Mouse (Mus musculus): ENCODE measurements around the gene Nckap5l. TPM values are rescaled to one million over a fixed set of nuclear protein-coding genes. Genes with fewer than 3 reads are reported as not detected.

The Nckap5l gene
- 11.0 and 11.3 TPM in 2 replicates for polyA plus RNA-seq (2016; fragmentation: Nextera tagmentation; extraction: Ambion mirVana)

DNA sequence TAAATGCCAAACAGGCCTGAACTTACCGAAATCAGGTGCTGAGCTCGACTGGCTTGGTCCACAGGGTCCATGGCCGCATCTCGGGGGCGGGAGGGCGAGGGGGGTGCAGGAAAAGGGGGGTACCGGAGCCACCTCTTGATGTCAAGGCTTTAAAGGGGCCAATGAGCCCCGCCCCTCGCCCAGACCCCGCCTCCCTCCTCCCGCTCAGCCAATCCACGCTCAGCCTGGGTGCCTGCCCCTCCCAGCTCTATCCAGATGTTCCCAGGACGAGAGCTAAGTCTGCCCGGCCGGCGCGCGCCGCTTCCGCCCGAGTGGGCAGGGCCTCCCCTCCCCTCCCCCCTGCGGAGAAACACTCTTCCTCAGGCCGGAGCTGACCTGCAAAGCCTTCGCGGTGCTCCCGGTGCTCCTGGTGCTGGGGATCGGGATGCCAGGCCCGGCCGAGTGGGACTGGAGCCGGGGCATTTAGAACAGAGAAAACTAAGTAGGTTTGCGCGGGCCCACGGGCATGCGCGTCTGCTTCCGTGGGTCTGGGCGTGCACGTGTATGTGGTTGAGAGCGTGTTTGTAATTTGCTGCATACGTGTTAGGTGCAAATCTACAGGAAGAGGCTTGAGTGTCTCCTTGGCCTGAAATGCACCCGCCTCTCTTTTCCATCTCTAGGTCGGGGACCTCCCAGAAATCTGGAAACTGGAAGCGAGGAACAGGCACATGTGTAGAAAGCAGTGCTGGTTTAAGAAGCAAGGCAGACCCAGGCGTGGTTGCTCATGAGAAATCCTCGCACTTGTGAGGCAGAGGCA lies at the start of gene Nckap5l:
Gene Nckap5l (minus strand): TSS at position 143 of the 796 bp plus-strand sequence.
- Histone ChIP-seq H3K27ac (replicated peaks) (peak within 1 kb of the TSS; percentile 94), H3K9me3 (replicated peaks) (no peaks in the 10 kb centered on the region), H3K36me3 (peaks cover 27% of the 10 kb centered on the region), H3K4me3 (peak within 1 kb of the TSS; percentile 95), H3K4me1 (peaks cover 45% of the 10 kb centered on the region), H3K27me3 (ENCODE audit: low read depth, poor library complexity, severe bottlenecking) (no peaks in the 10 kb centered on the region)
- DNase-seq (ENCODE audit: low spot score) = peak; percentile 97
- under 1% methylated on average over 45 of the region's 45 CpGs for WGBS

GRCm38 (mm10) chr15:99505324-99506095 lies 48.0 kb upstream of the Nckap5l start:
- no peaks in the 10 kb centered on the region for H3K36me3 ChIP-seq
- H3K4me3 ChIP-seq = no peak overlapping the region
- peaks cover 40% of the 10 kb centered on the region for H3K4me1 ChIP-seq
- peak overlapping the region; percentile 33; the same call in 1 of the 2 replicates for H3K27ac ChIP-seq (replicated peaks)
- no peaks in the 10 kb centered on the region for H3K9me3 ChIP-seq (replicated peaks)
- WGBS = 84% methylated on average over 15 of the region's 15 CpGs
- no peak for DNase-seq (ENCODE audit: low spot score)
- 0 out of 2 replicates have a peak, but pooled peaks cover 12% of the 10 kb centered on the region for H3K27me3 ChIP-seq (ENCODE audit: low read depth, poor library complexity, severe bottlenecking)

DNA sequence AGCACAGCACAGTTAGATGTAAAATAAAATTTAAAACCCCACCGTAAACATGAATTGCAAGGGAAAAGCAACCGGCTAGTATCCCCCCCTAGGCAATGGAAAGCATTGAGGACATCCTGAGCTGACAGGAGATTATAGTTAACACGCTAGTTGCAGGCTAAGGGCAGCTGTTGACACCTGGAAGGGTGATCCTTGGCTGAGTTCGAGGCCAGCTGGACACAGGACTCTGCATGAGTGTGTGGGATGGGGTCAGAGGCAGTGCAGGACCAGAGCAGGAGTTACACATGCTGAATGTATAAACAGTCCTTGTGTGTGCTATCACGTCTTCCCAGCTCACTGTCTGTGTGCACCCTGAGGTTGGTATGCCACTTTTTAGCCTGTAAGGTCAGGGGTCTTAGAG lies 45.7 kb upstream of the Nckap5l start:
- Histone ChIP-seq H3K27ac (replicated peaks) (no peak overlapping the region), H3K9me3 (replicated peaks) (no peaks in the 10 kb centered on the region), H3K4me1 (peaks cover 46% of the 10 kb centered on the region), H3K27me3 (ENCODE audit: low read depth, poor library complexity, severe bottlenecking) (peaks cover 27% of the 10 kb centered on the region; the same call in 1 of the 2 replicates), H3K36me3 (no peaks in the 10 kb centered on the region), H3K4me3 (no peak overlapping the region)
- no peak for DNase-seq (ENCODE audit: low spot score)
- 84% methylated on average over 5 of the region's 5 CpGs for WGBS

- no peak for DNase-seq (ENCODE audit: low spot score)
- H3K4me3 ChIP-seq = no peak overlapping the region
- 59% methylated on average over 12 of the region's 12 CpGs for WGBS
- peaks cover 28% of the 10 kb centered on the region; the same call in 1 of the 2 replicates for H3K27me3 ChIP-seq (ENCODE audit: low read depth, poor library complexity, severe bottlenecking)
- H3K4me1 ChIP-seq = peaks cover 53% of the 10 kb centered on the region
- H3K27ac ChIP-seq (replicated peaks) = peak overlapping the region; percentile 56; the same call in 1 of the 2 replicates
- H3K36me3 ChIP-seq = no peaks in the 10 kb centered on the region
- H3K9me3 ChIP-seq (replicated peaks) = no peaks in the 10 kb centered on the region
Observed at GRCm38 (mm10) chr15:99502311-99502831, 44.8 kb upstream of the Nckap5l start.

DNA sequence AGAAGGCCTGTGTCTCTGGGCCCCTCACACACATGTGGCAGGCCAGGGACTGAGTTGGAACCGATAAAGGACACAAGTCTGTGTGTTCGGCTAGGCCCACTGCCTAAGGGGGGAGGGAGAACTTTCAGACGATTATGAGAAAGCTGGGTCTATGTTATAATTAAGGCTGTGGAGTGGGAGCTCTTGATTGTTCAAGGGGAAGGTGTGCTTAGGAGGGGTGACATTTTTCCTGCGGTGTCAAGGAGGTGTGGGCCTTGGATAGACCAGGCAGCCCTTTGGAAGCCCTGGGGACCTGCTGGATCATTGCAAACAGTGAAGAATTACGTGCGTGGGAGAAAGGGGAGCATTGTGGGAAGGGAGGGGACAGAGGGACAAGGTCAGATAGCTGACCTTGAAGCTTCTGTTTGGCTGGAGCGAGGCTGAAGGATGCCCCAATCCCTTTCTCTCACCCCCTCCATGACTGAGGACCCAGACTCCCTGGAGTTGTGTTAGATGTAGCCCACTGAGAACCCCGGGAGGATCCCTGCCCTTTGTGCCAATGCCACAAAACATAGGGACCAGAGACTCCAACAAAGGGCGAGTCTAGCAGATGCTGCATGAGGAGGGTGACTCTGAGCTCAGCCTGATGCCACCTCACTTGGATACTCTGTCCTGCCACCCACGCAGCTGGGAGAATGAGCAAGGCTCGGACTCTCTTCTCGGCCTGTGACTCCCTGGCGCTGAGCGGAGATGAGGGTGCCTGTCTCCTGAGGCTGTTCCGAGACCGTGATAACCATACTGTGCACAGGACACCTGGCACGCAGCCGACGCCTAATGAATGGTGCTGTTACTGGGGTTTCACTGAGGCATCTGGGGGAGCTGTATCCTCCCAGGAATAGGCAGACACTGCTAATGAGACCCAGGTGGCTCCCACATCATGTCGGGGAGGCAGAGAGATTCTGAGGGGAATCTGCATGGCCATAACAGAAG lies 44.0 kb upstream of the Nckap5l start:
- H3K4me3 ChIP-seq = no peak overlapping the region
- H3K27me3 ChIP-seq (ENCODE audit: low read depth, poor library complexity, severe bottlenecking) = peaks cover 28% of the 10 kb centered on the region; the same call in 1 of the 2 replicates
- DNase-seq (ENCODE audit: low spot score) = no peak
- H3K9me3 ChIP-seq (replicated peaks) = no peaks in the 10 kb centered on the region
- H3K36me3 ChIP-seq = no peaks in the 10 kb centered on the region
- H3K27ac ChIP-seq (replicated peaks) = peak overlapping the region; percentile 56
- H3K4me1 ChIP-seq = peaks cover 57% of the 10 kb centered on the region
- 76% methylated on average over 20 of the region's 20 CpGs for WGBS

- no peak for DNase-seq (ENCODE audit: low spot score)
- 67% methylated on average over 5 of the region's 5 CpGs for whole genome bisulfite sequencing
- H3K27me3 ChIP-seq (ENCODE audit: low read depth, poor library complexity, severe bottlenecking) = peaks cover 23% of the 10 kb centered on the region; the same call in 1 of the 2 replicates
- H3K27ac ChIP-seq (replicated peaks) = no peak overlapping the region
- H3K4me1 ChIP-seq = peaks cover 47% of the 10 kb centered on the region
- no peak overlapping the region for H3K4me3 ChIP-seq
- H3K36me3 ChIP-seq = no peaks in the 10 kb centered on the region
- H3K9me3 ChIP-seq (replicated peaks) = no peaks in the 10 kb centered on the region
Observed at GRCm38 (mm10) chr15:99500320-99500719, 42.8 kb upstream of the Nckap5l start.

DNA sequence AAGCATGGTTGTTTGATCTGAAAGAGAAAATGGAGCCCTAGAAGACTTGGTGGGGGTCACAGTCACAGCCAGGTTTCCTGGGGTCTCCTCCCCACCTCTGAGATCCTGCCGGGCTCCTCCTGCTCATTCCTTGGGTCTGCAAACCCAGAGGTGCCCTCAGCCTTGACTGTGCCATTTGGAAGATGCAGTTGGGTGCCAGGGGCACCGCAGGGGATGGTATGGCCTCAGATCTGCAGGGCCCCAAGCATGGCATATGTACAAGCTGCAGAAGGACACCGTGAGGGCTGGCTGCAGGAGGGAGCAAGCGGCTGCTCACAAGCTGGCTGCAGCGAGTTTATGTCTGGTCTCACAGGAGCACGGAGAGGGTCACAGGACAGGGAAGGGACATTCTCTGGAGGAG lies 42.2 kb upstream of the Nckap5l start:
- no peak for DNase-seq (ENCODE audit: low spot score)
- Histone ChIP-seq H3K27ac (replicated peaks) (no peak overlapping the region), H3K36me3 (no peaks in the 10 kb centered on the region), H3K4me1 (peaks cover 41% of the 10 kb centered on the region), H3K4me3 (no peak overlapping the region), H3K9me3 (replicated peaks) (no peaks in the 10 kb centered on the region), H3K27me3 (ENCODE audit: low read depth, poor library complexity, severe bottlenecking) (peaks cover 23% of the 10 kb centered on the region; the same call in 1 of the 2 replicates)
- 58% methylated on average over 6 of the region's 6 CpGs for WGBS

DNA sequence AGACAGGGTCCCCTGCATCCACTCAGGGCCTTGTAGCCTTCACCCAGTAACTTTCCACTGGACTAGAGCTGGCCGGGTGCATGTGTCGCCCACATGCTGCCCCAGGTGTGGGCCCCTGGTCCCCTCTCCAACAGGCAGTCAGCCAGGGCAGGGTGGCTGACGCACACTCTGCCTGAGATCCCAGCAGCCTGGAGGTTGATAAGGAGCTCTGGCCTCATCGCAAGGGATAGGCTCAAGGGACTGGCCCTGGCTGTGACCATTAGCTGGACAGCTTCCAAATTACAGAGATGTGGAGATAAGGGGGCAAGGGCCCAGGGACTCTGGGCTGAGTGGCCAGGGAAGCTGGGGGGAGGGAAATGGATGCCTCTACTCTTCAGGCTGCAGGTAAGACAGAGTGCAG lies 41.2 kb upstream of the Nckap5l start:
- H3K9me3 ChIP-seq (replicated peaks) = no peaks in the 10 kb centered on the region
- H3K36me3 ChIP-seq = no peaks in the 10 kb centered on the region
- DNase-seq (ENCODE audit: low spot score) = no peak
- H3K4me1 ChIP-seq = peaks cover 40% of the 10 kb centered on the region
- peaks cover 26% of the 10 kb centered on the region; the same call in 1 of the 2 replicates for H3K27me3 ChIP-seq (ENCODE audit: low read depth, poor library complexity, severe bottlenecking)
- H3K27ac ChIP-seq (replicated peaks) = no peak overlapping the region
- no peak overlapping the region for H3K4me3 ChIP-seq
- WGBS = 83% methylated on average over 4 of the region's 4 CpGs

GRCm38 (mm10) chr15:99498356-99498755 lies 40.8 kb upstream of the Nckap5l start:
- H3K27me3 ChIP-seq (ENCODE audit: low read depth, poor library complexity, severe bottlenecking) = peaks cover 26% of the 10 kb centered on the region; the same call in 1 of the 2 replicates
- no peak overlapping the region for H3K4me3 ChIP-seq
- H3K9me3 ChIP-seq (replicated peaks) = no peaks in the 10 kb centered on the region
- peaks cover 40% of the 10 kb centered on the region for H3K4me1 ChIP-seq
- DNase-seq (ENCODE audit: low spot score) = no peak
- H3K36me3 ChIP-seq = no peaks in the 10 kb centered on the region
- WGBS = 88% methylated on average over 4 of the region's 4 CpGs
- H3K27ac ChIP-seq (replicated peaks) = no peak overlapping the region

DNA sequence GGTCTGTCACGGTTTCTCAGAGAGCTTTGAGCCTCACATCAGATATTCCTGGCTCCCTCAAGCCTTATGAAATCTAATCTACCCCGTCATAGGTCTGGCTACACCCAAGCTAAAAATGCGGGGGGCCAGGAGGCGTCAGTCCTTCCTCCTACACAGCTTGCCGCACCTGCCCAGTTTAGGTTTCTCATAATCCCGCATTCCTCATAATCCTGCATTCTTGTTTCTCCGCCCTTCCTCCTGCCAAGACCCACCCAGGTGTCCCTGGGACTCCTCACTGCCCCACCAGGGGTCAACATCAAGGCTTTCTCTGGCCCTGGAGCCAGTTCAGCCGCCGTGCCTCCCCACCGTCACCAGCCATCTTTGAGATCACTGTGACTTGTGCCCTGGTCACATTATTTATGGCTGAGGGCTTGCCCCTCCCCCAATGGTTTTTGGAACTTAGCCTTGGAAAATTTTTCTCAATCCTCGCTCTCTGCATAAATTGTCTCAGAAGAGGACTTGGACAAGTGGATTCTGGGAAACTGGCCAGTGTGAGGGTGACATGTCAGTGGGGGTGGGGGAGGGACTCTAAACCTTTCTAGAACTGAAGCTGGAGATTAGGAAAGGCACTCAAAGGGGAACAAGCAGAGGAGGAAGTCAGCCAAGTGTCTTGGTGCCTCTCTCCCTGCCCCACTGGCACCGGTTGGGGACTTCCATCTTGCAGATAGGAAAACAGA lies 40.1 kb upstream of the Nckap5l start:
- DNase-seq (ENCODE audit: low spot score) = no peak
- 59% methylated on average over 12 of the region's 12 CpGs for WGBS
- Histone ChIP-seq H3K27ac (replicated peaks) (no peak overlapping the region), H3K4me1 (peaks cover 37% of the 10 kb centered on the region), H3K9me3 (replicated peaks) (no peaks in the 10 kb centered on the region), H3K4me3 (no peak overlapping the region), H3K36me3 (no peaks in the 10 kb centered on the region), H3K27me3 (ENCODE audit: low read depth, poor library complexity, severe bottlenecking) (peaks cover 26% of the 10 kb centered on the region; the same call in 1 of the 2 replicates)

DNA sequence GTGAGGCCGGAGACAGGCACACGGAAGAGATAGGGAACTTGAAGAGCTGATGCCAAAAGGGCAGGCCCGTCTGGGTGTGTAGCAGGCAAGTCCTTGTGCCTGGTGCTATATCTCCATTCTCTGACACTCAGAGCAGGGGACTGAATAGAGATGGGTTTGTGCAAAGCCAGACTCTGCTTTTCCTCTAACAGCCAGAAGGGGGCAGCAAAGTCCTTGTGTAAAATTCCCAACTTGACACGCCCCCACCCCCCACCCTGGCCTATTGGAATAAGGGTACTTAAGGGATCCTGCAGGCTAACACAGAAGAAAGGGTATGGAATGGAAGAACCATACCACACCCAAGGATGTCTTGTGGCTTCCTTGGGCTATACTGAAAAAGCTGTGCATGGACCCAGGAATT lies 39.5 kb upstream of the Nckap5l start:
- DNase-seq (ENCODE audit: low spot score) = peak; percentile 66
- Histone ChIP-seq H3K36me3 (no peaks in the 10 kb centered on the region), H3K9me3 (replicated peaks) (no peaks in the 10 kb centered on the region), H3K4me3 (no peak overlapping the region), H3K4me1 (peaks cover 31% of the 10 kb centered on the region), H3K27me3 (ENCODE audit: low read depth, poor library complexity, severe bottlenecking) (peaks cover 29% of the 10 kb centered on the region; the same call in 1 of the 2 replicates), H3K27ac (replicated peaks) (no peak overlapping the region)
- 11% methylated on average over 4 of the region's 4 CpGs for WGBS

Measured in midbrain, embryonic 10.5 days (tissue).